Mouse (Mus musculus) gastrocnemius, adult 18-20 months (tissue): ENCODE data around the gene Hesx1. TPM values are rescaled to one million over a fixed set of nuclear protein-coding genes. Genes with fewer than 3 reads are reported as not detected.

Experiments
- total RNA-seq, 2 experiments: library from RNA; stranded (reverse); gene quantifications; 2 replicates each; pipeline ENCODE4 v1.2.3; 2021

Hesx1 gene
- total RNA-seq, 2 experiments from 2014 or later: not detected

Other genes with a start within 250 kb of the Hesx1 start
- gene Asb14, start 99.9 kb upstream of the Hesx1 start, total RNA-seq: 100 to 1,000 TPM; 116 to 129 TPM
- gene Appl1, start 23.2 kb upstream of the Hesx1 start, total RNA-seq: 10 to 100 TPM; 17.2 to 17.7 TPM
- gene Il17rd, start 44.5 kb downstream of the Hesx1 start, total RNA-seq: 1 to 10 TPM; 2.0 to 2.2 TPM
- gene Arhgef3, start 120.5 kb downstream of the Hesx1 start, total RNA-seq: 10 to 100 TPM; 11.4 to 20.5 TPM